Mouse (Mus musculus) CD4-positive helper T cell, adult 2 months (primary cell): ENCODE results near the gene Ifna15.

ENCODE experiments used
- DNase-seq: peaks from one replicate; pipeline ENCODE4 v3.0.0-alpha.2; 2012; ENCODE audit warnings: low read depth, missing footprints, low spot score

The Ifna15 gene

GRCm38 (mm10) chr4:88514403-88514802 lies 43.6 kb downstream of the Ifna15 start:
- peak; percentile 28 for DNase-seq

DNA sequence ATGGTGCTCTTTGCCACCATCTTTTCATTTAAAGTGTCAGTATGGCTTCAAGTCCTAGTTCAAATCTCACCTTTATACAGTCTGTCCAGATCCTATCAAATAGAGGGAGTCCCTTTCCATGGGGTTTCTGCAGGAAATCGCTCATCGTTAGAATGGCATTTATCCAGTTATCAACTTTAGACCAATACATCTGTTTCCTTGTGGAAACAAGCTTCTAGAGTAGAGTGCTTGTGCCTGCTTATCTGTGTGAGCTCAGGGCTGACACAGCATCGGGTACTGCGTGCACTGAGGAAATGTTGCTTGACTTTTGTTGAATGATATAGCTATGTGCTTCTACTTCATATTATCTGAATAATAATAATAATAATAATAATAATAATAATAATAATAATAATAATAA lies 44.3 kb downstream of the Ifna15 start:
- DNase-seq: no peak
